Mouse (Mus musculus) kidney, postnatal 36 days (tissue): ENCODE measurements at regions not wholly inside any gene's neighbourhood (a gene's known extent, or its start where the extent isn't known, plus 50 kb on each side); places are given as distances from the start of the nearest gene placed in this dataset.

Source experiments
- DNase-seq, 2 experiments: peaks; one replicate each; pipeline ENCODE4 v3.0.0; 2021 to 2022; ENCODE audit warnings: mixed read lengths in 2 of 2

GRCm38 (mm10) chr17:85757647-85758046 is 69.6 kb upstream of the Six2 start:
- DNase-seq: no peak

GRCm38 (mm10) chr17:85755557-85755956 is 67.5 kb upstream of the Six2 start:
- DNase-seq: no peak

- no peak for DNase-seq
These were observed 60.6 kb upstream of the Six2 start for GRCm38 (mm10) chr17:85748649-85749081.

- no peak for DNase-seq
These were observed 60.0 kb upstream of the Six2 start for GRCm38 (mm10) chr17:85747976-85748648.
